Mouse (Mus musculus): ENCODE measurements around the gene Eloa. TPM values are rescaled to one million over a fixed set of nuclear protein-coding genes. Genes with fewer than 3 reads are reported as not detected.
A peak's percentile ranks its signal among the peaks of the same experiment; 100 is the strongest.

Eloa gene
- polyA plus RNA-seq, 1 experiment from 2014 or later: 38.2 TPM

- Histone ChIP-seq H3K4me1 (replicated peaks; ENCODE audit: control insufficient read depth, insufficient read depth, low read length) (0 out of 2 replicates have a peak, but pooled peaks cover 6% of the 10 kb centered on the region), H3K9me3 (ENCODE audit: control insufficient read depth, low read length) (no peaks in the 10 kb centered on the region), H3K4me3 (ENCODE audit: low read depth, low read length) (no peak overlapping the region), H3K9ac (ENCODE audit: low read depth, low read length) (no peak overlapping the region), H3K27ac (ENCODE audit: low read depth, low read length) (0 out of 2 replicates have a peak overlapping the region, but pooled peaks have one; percentile 17), H3K36me3 (ENCODE audit: control insufficient read depth, insufficient read depth, low read length) (peaks cover 18% of the 10 kb centered on the region), H3K4me2 (replicated peaks; ENCODE audit: low read depth, low read length) (no peak overlapping the region), H3K27me3 (ENCODE audit: control insufficient read depth, insufficient read depth, low read length) (no peaks in the 10 kb centered on the region)
- WGBS: 71% methylated on average over 6 of the region's 6 CpGs
- DNase-seq (ENCODE audit: low spot score): no peak
- ATAC-seq (ENCODE audit: low FRiP score): no peak
Measured at GRCm38 (mm10) chr4:136046888-136047287, 25.3 kb upstream of the Eloa start.

GRCm38 (mm10) chr4:136045091-136045490 lies 23.5 kb upstream of the Eloa start:
- no peak for ATAC-seq (ENCODE audit: low FRiP score)
- Histone ChIP-seq H3K27ac (ENCODE audit: low read depth, low read length) (no peak overlapping the region), H3K36me3 (ENCODE audit: control insufficient read depth, insufficient read depth, low read length) (peaks cover 6% of the 10 kb centered on the region), H3K4me2 (replicated peaks; ENCODE audit: low read depth, low read length) (no peak overlapping the region), H3K27me3 (ENCODE audit: control insufficient read depth, insufficient read depth, low read length) (no peaks in the 10 kb centered on the region), H3K4me3 (ENCODE audit: low read depth, low read length) (no peak overlapping the region), H3K9me3 (ENCODE audit: control insufficient read depth, low read length) (no peaks in the 10 kb centered on the region), H3K4me1 (replicated peaks; ENCODE audit: control insufficient read depth, insufficient read depth, low read length) (no peaks in the 10 kb centered on the region), H3K9ac (ENCODE audit: low read depth, low read length) (no peak overlapping the region)
- DNase-seq (ENCODE audit: low spot score): no peak
- 90% methylated on average over 5 of the region's 5 CpGs for WGBS

- ATAC-seq (ENCODE audit: low FRiP score): no peak
- Histone ChIP-seq H3K36me3 (ENCODE audit: control insufficient read depth, insufficient read depth, low read length) (peaks cover 5% of the 10 kb centered on the region), H3K9me3 (ENCODE audit: control insufficient read depth, low read length) (no peaks in the 10 kb centered on the region), H3K4me1 (replicated peaks; ENCODE audit: control insufficient read depth, insufficient read depth, low read length) (no peaks in the 10 kb centered on the region), H3K4me2 (replicated peaks; ENCODE audit: low read depth, low read length) (no peak overlapping the region), H3K27me3 (ENCODE audit: control insufficient read depth, insufficient read depth, low read length) (no peaks in the 10 kb centered on the region), H3K4me3 (ENCODE audit: low read depth, low read length) (no peak overlapping the region), H3K27ac (ENCODE audit: low read depth, low read length) (no peak overlapping the region), H3K9ac (ENCODE audit: low read depth, low read length) (no peak overlapping the region)
- WGBS: 89% methylated on average over 6 of the region's 6 CpGs
- no peak for DNase-seq (ENCODE audit: low spot score)
Measured at GRCm38 (mm10) chr4:136043784-136044400, 22.3 kb upstream of the Eloa start.

DNA sequence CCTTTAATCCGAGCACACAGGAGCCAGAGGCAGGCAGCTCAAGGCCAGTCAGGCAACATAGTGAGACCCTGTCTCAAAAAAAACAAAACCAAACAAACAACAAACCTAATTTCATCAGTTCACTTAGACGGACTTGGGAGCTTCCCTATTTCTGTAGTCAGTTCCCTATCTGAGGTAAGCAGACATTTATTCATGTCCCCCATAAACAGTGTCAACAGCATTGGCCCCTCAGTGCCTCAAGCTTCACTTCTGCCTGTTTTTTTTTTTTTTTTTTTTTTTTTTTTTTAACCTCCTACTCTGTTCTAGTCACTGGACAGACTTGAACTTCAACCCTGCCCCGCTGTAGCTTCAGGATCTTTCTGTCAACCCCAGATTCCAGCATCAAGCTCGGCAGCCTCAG lies 13.5 kb upstream of the Eloa start:
- no peak overlapping the region for H3K9ac ChIP-seq (ENCODE audit: low read depth, low read length)
- DNase-seq (ENCODE audit: low spot score): no peak
- H3K4me1 ChIP-seq (replicated peaks; ENCODE audit: control insufficient read depth, insufficient read depth, low read length): peaks cover 6% of the 10 kb centered on the region
- no peak overlapping the region for H3K4me2 ChIP-seq (replicated peaks; ENCODE audit: low read depth, low read length)
- no peak for ATAC-seq (ENCODE audit: low FRiP score)
- H3K9me3 ChIP-seq (ENCODE audit: control insufficient read depth, low read length): no peaks in the 10 kb centered on the region
- no peaks in the 10 kb centered on the region for H3K36me3 ChIP-seq (ENCODE audit: control insufficient read depth, insufficient read depth, low read length)
- 73% methylated on average over 4 of the region's 4 CpGs for WGBS
- no peak overlapping the region for H3K27ac ChIP-seq (ENCODE audit: low read depth, low read length)
- H3K27me3 ChIP-seq (ENCODE audit: control insufficient read depth, insufficient read depth, low read length): no peaks in the 10 kb centered on the region
- H3K4me3 ChIP-seq (ENCODE audit: low read depth, low read length): no peak overlapping the region

- WGBS: 83% methylated on average over 1 of the region's 1 CpGs
- ATAC-seq (ENCODE audit: low FRiP score): no peak
- H3K9ac ChIP-seq (ENCODE audit: low read depth, low read length): no peak overlapping the region
Measured at GRCm38 (mm10) chr4:136033231-136033630, 11.7 kb upstream of the Eloa start.

GRCm38 (mm10) chr4:136030968-136031909 lies 9.7 kb upstream of the Eloa start:
- H3K27ac ChIP-seq (ENCODE audit: low read depth, low read length): no peak overlapping the region
- DNase-seq (ENCODE audit: low spot score): peak; percentile 19
- 8% methylated on average over 8 of the region's 8 CpGs for WGBS

More at GRCm38 (mm10) chr4:136033231-136033630, 11.7 kb upstream of the Eloa start:
- Histone ChIP-seq H3K27me3 (ENCODE audit: control insufficient read depth, insufficient read depth, low read length) (no peaks in the 10 kb centered on the region), H3K36me3 (ENCODE audit: control insufficient read depth, insufficient read depth, low read length) (no peaks in the 10 kb centered on the region), H3K4me2 (replicated peaks; ENCODE audit: low read depth, low read length) (no peak overlapping the region), H3K27ac (ENCODE audit: low read depth, low read length) (no peak overlapping the region), H3K4me3 (ENCODE audit: low read depth, low read length) (no peak overlapping the region), H3K9me3 (ENCODE audit: control insufficient read depth, low read length) (no peaks in the 10 kb centered on the region), H3K4me1 (replicated peaks; ENCODE audit: control insufficient read depth, insufficient read depth, low read length) (peaks cover 6% of the 10 kb centered on the region)
- no peak for DNase-seq (ENCODE audit: low spot score)

DNA sequence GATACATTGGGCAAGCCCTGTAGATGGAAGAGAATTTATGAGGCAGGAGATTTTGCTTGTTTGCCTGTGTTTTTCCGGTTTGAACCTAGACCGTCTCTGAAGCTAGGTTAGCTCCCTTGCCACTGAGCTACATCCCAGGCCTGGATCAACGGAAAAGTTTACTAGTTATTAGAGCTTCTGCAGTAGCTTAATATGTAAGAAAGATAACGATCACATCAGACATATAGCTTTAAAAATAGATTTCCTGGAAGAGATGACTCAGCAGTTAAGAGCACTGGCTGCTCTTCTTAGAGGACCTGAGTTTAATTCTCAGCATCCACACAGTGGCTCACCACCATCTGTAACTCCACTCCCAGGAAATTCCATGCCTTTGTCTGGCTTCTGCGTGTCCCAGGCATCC lies 7.1 kb upstream of the Eloa start:
- H3K27ac ChIP-seq (ENCODE audit: low read depth, low read length): no peak overlapping the region
- DNase-seq (ENCODE audit: low spot score) (no peak), ATAC-seq (ENCODE audit: low FRiP score) (no peak)
- WGBS: 87% methylated on average over 5 of the region's 5 CpGs
- peaks cover 6% of the 10 kb centered on the region for H3K4me1 ChIP-seq (replicated peaks; ENCODE audit: control insufficient read depth, insufficient read depth, low read length)
- H3K27me3 ChIP-seq (ENCODE audit: control insufficient read depth, insufficient read depth, low read length): no peaks in the 10 kb centered on the region
- no peak overlapping the region for H3K9ac ChIP-seq (ENCODE audit: low read depth, low read length)
- H3K4me2 ChIP-seq (replicated peaks; ENCODE audit: low read depth, low read length): no peak overlapping the region
- H3K4me3 ChIP-seq (ENCODE audit: low read depth, low read length): no peak overlapping the region
- H3K9me3 ChIP-seq (ENCODE audit: control insufficient read depth, low read length): no peaks in the 10 kb centered on the region
- no peaks in the 10 kb centered on the region for H3K36me3 ChIP-seq (ENCODE audit: control insufficient read depth, insufficient read depth, low read length)

More at GRCm38 (mm10) chr4:136030968-136031909, 9.7 kb upstream of the Eloa start:
- no peak overlapping the region for H3K4me2 ChIP-seq (replicated peaks; ENCODE audit: low read depth, low read length)
- peak; percentile 25; the same call in 1 of the 2 replicates for ATAC-seq (ENCODE audit: low FRiP score)
- no peaks in the 10 kb centered on the region for H3K27me3 ChIP-seq (ENCODE audit: control insufficient read depth, insufficient read depth, low read length)
- no peaks in the 10 kb centered on the region for H3K36me3 ChIP-seq (ENCODE audit: control insufficient read depth, insufficient read depth, low read length)
- 0 out of 2 replicates have a peak overlapping the region, but pooled peaks have one; percentile 27 for H3K9ac ChIP-seq (ENCODE audit: low read depth, low read length)
- no peaks in the 10 kb centered on the region for H3K9me3 ChIP-seq (ENCODE audit: control insufficient read depth, low read length)
- H3K4me1 ChIP-seq (replicated peaks; ENCODE audit: control insufficient read depth, insufficient read depth, low read length): peaks cover 6% of the 10 kb centered on the region
- no peak overlapping the region for H3K4me3 ChIP-seq (ENCODE audit: low read depth, low read length)

GRCm38 (mm10) chr4:136028132-136028564 lies 6.6 kb upstream of the Eloa start:
- ATAC-seq (ENCODE audit: low FRiP score) (no peak), DNase-seq (ENCODE audit: low spot score) (no peak)
- H3K9ac ChIP-seq (ENCODE audit: low read depth, low read length): no peak overlapping the region
- peaks cover 6% of the 10 kb centered on the region for H3K4me1 ChIP-seq (replicated peaks; ENCODE audit: control insufficient read depth, insufficient read depth, low read length)
- H3K36me3 ChIP-seq (ENCODE audit: control insufficient read depth, insufficient read depth, low read length): no peaks in the 10 kb centered on the region
- no peak overlapping the region for H3K27ac ChIP-seq (ENCODE audit: low read depth, low read length)
- no peak overlapping the region for H3K4me3 ChIP-seq (ENCODE audit: low read depth, low read length)
- H3K9me3 ChIP-seq (ENCODE audit: control insufficient read depth, low read length): no peaks in the 10 kb centered on the region
- 88% methylated on average over 19 of the region's 19 CpGs for WGBS
- no peak overlapping the region for H3K4me2 ChIP-seq (replicated peaks; ENCODE audit: low read depth, low read length)
- no peaks in the 10 kb centered on the region for H3K27me3 ChIP-seq (ENCODE audit: control insufficient read depth, insufficient read depth, low read length)
